Mouse (Mus musculus) ES-E14 (cell line): ENCODE results near the gene Slc25a18. TPM values are rescaled to one million over a fixed set of nuclear protein-coding genes. Genes with fewer than 3 reads are reported as not detected.
"Not testable (repeated sequence)": the region's sequence is repeated elsewhere in the genome, so short reads cannot be mapped to it uniquely, and the experiment has no call there.

Experiments used
- DNase-seq: peaks from one replicate; pipeline ENCODE4 v3.0.0-alpha.2; 2013; ENCODE audit warnings: low read depth, low spot score
- H3K27ac ChIP-seq: 2 replicates; pipeline ENCODE4 v1.5.1; 2012; ENCODE audit warnings: low read depth, mild to moderate bottlenecking, low read length, moderate library complexity, mixed read lengths; ENCODE audit not compliant: poor library complexity, insufficient read depth, severe bottlenecking
- H3K36me3 ChIP-seq: 2 replicates; pipeline ENCODE4 v1.6.1; 2012; ENCODE audit warnings: mild to moderate bottlenecking, low read length, moderate library complexity, mixed read lengths; ENCODE audit not compliant: control insufficient read depth, poor library complexity, insufficient read depth, severe bottlenecking
- H3K4me1 ChIP-seq, 2 experiments: fragments of 150-350 bp in 1 of 2; sonication (generic) in 1 of 2; 2 replicates each; pipeline ENCODE4 v1.6.1; 2012; ENCODE audit warnings: low read length in 2 of 2, mild to moderate bottlenecking in 1 of 2, mixed read lengths in 1 of 2; ENCODE audit not compliant: control insufficient read depth in 2 of 2, insufficient read depth in 2 of 2, poor library complexity in 1 of 2
- H3K4me3 ChIP-seq, 2 experiments: fragments of 150-350 bp in 1 of 2; sonication (generic) in 1 of 2; 2 replicates each; pipeline ENCODE4 v1.5.1; 2012; ENCODE audit warnings: low read length in 2 of 2, low read depth in 1 of 2, mild to moderate bottlenecking in 1 of 2, mixed read lengths in 1 of 2; ENCODE audit not compliant: insufficient read depth in 1 of 2, poor library complexity in 1 of 2, severe bottlenecking in 1 of 2
- H3K9ac ChIP-seq: 2 replicates; pipeline ENCODE4 v1.6.1; 2012; ENCODE audit warnings: low read depth, mild to moderate bottlenecking, low read length, mixed read lengths; ENCODE audit not compliant: poor library complexity, insufficient read depth, severe bottlenecking
- H3K9me3 ChIP-seq: fragments of 150-350 bp; sonication (generic); 2 replicates; pipeline ENCODE4 v1.6.1; 2012; ENCODE audit warnings: low read depth, mild to moderate bottlenecking, low read length; ENCODE audit not compliant: control insufficient read depth, insufficient read depth
- CHD2 ChIP-seq: IDR thresholded peaks from 2 replicates; pipeline ENCODE4 v1.6.1; 2014; ENCODE audit warnings: mild to moderate bottlenecking, low read depth, low read length, inconsistent platforms
- HCFC1 ChIP-seq: IDR thresholded peaks from 2 replicates; pipeline ENCODE4 v1.6.1; 2012; ENCODE audit warnings: low read length, inconsistent platforms, borderline replicate concordance; ENCODE audit not compliant: insufficient read depth
- MAFK ChIP-seq: IDR thresholded peaks from 2 replicates; pipeline ENCODE4 v1.6.1; 2014; ENCODE audit warnings: mild to moderate bottlenecking, low read depth, low read length, inconsistent platforms; ENCODE audit not compliant: insufficient read depth
- ZC3H11A ChIP-seq: IDR thresholded peaks from 2 replicates; pipeline ENCODE4 v1.6.1; 2012; ENCODE audit warnings: low read depth, mild to moderate bottlenecking, inconsistent platforms, low read length, borderline replicate concordance
- ZNF384 ChIP-seq: IDR thresholded peaks from 2 replicates; pipeline ENCODE4 v1.6.1; 2012; ENCODE audit warnings: low read depth, low read length, inconsistent platforms
- in situ Hi-C, 2 experiments: fragments of 600-800 bp; cut with MboI; formaldehyde crosslinking; loops; one replicate each; pipeline ENCODE4 v1.15.1; 2025; ENCODE audit warnings: low sequenced_read_pairs in 2 of 2, inconsistent platforms in 1 of 2; ENCODE audit not compliant: unreplicated experiment in 2 of 2
- total RNA-seq: library from RNA; depleted of rRNA; stranded (reverse); fragments of 300-350 nt; gene quantifications from 2 replicates; pipeline ENCODE4 v1.2.3, GENCODE M21; 2012

The Slc25a18 gene
- total RNA-seq, 1 experiment = 0.89 TPM

DNA sequence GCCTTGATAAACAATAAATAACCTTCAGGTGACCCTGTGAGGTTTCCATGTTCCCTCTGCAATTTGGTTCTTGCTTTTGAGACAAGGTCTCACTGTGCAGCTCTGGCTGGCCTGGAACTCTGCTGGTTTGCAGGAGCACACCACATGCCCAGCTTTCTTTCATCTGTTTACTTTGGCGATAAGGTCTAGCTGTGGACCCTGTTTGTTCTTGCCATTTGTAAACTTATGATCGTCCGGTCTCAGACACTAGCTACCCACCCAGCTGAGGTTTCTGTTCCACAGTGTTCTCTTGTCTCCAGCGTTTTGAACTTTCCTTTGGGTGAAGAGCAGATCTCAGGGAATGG lies 34.3 kb downstream of the Slc25a18 start:
- Histone ChIP-seq H3K9ac (no peak overlapping the region), H3K27ac (no peak overlapping the region), H3K36me3 (peaks cover 35% of the 10 kb centered on the region), H3K4me3 (no peak overlapping the region), H3K9me3 (no peaks in the 10 kb centered on the region), H3K4me1 (no peaks in the 10 kb centered on the region)
- TF ChIP-seq ZNF384 (no peak), ZC3H11A (no peak), CHD2 (no peak), MAFK (no peak), HCFC1 (no peak)
- in situ Hi-C loops = no loop called here
- no peak for DNase-seq

- DNase-seq, H3K27ac ChIP-seq, H3K9me3 ChIP-seq, H3K4me1 ChIP-seq, H3K4me3 ChIP-seq, in situ Hi-C loops, H3K9ac ChIP-seq: not testable (repeated sequence)
- peaks cover 11% of the 10 kb centered on the region for H3K36me3 ChIP-seq
Measured at GRCm38 (mm10) chr6:120811999-120812398, 38.6 kb downstream of the Slc25a18 start.

GRCm38 (mm10) chr6:120819294-120819693 lies 45.9 kb downstream of the Slc25a18 start:
- Histone ChIP-seq H3K9ac (no peak overlapping the region), H3K36me3 (peaks cover 13% of the 10 kb centered on the region), H3K27ac (no peak overlapping the region), H3K4me1 (0 out of 4 replicates have a peak, but pooled peaks cover 2 to 4% of the 10 kb centered on the region in 2 experiments), H3K4me3 (no peak overlapping the region), H3K9me3 (no peaks in the 10 kb centered on the region)
- TF ChIP-seq CHD2 (no peak), ZC3H11A (no peak), HCFC1 (no peak), MAFK (no peak), ZNF384 (no peak)
- in situ Hi-C loops = no loop called here
- DNase-seq = no peak

- in situ Hi-C loops = no loop called here
- no peak for TF ChIP-seq MAFK
- TF ChIP-seq HCFC1 = no peak
- no peak for TF ChIP-seq ZNF384
Measured at GRCm38 (mm10) chr6:120820144-120820543, 46.8 kb downstream of the Slc25a18 start.

DNA sequence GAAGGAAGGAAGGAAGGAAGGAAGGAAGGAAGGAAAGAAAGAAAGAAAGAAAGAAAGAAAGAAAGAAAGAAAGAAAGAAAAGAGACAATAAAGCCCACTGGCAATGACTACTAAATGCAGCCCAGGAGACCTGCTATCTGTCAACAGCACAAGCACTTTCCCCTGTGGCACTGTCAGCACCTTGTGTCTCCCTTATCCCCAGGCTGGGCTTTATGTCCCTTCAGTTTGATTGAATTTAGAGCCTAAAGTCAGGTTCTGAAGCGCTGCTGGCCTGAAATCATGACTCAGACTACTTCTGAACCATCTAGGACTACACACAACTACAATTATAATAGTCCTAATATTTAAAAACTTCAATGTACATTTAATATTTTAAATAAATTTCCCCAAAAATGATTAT lies 47.6 kb downstream of the Slc25a18 start:
- 0 out of 4 replicates have a peak, but pooled peaks cover 2 to 4% of the 10 kb centered on the region in 2 experiments for H3K4me1 ChIP-seq
- H3K36me3 ChIP-seq = peaks cover 13% of the 10 kb centered on the region
- no peak overlapping the region for H3K9ac ChIP-seq
- no peak overlapping the region for H3K27ac ChIP-seq
- TF ChIP-seq ZC3H11A (no peak), ZNF384 (no peak), MAFK (no peak), CHD2 (no peak), HCFC1 (no peak)
- no peak overlapping the region for H3K4me3 ChIP-seq
- in situ Hi-C loops = no loop called here
- no peaks in the 10 kb centered on the region for H3K9me3 ChIP-seq
- DNase-seq = no peak

More at GRCm38 (mm10) chr6:120820144-120820543, 46.8 kb downstream of the Slc25a18 start:
- 0 out of 4 replicates have a peak, but pooled peaks cover 2 to 4% of the 10 kb centered on the region in 2 experiments for H3K4me1 ChIP-seq
- no peak overlapping the region for H3K4me3 ChIP-seq
- no peak overlapping the region for H3K9ac ChIP-seq
- DNase-seq = no peak
- no peak overlapping the region for H3K27ac ChIP-seq
- H3K36me3 ChIP-seq = peaks cover 13% of the 10 kb centered on the region
- H3K9me3 ChIP-seq = no peaks in the 10 kb centered on the region
